Mouse (Mus musculus) cerebellum, adult 2 months (tissue): ENCODE measurements around the gene 1700019A02Rik.

Experiments
- CTCF ChIP-seq: fragments of 200-500 bp; IDR thresholded peaks from 2 replicates; pipeline ENCODE4 v1.5.1; 2011; ENCODE audit warnings: low read depth, mild to moderate bottlenecking, control low read depth, low read length, moderate library complexity, borderline replicate concordance; ENCODE audit not compliant: insufficient read depth
- POLR2A ChIP-seq: fragments of 200-500 bp; IDR thresholded peaks from 2 replicates; pipeline ENCODE4 v1.6.1; 2011; ENCODE audit warnings: low read length, control low read depth, borderline replicate concordance; ENCODE audit not compliant: insufficient read depth

- no peak for TF ChIP-seq CTCF
- TF ChIP-seq POLR2A = no peak
Measured at GRCm38 (mm10) chr1:53203902-53204301, 16.5 kb upstream of the 1700019A02Rik start.
